In genomic region chr12:30864347-30864746, GRCm38 (mm10) we compare ENCODE assay signal across 16 mouse cellular contexts. TPM values are rescaled to one million over a fixed set of nuclear protein-coding genes. Genes with fewer than 3 reads are reported as not detected.
DNase-seq lines count a peak whose midpoint lies in the region; ATAC-seq and TF ChIP-seq lines count a peak whose summit lies in the region.
"Had no signal": no experiment of that assay in that cellular context is flagged by ENCODE, and none has a peak within 500 bp of the region (broad histone marks: within the 10 kb centered on the region; RNA-seq: fewer than 3 reads in every experiment).

No protein-coding gene starts in this region.

- no peak overlapping the region for H3K27ac ChIP-seq in heart, embryonic 16.5 days (ENCODE audit: low read length)
- no peak overlapping the region for H3K27ac ChIP-seq in heart, adult 2 months
- no peak overlapping the region for H3K27ac ChIP-seq in lung, embryonic 14.5 days (ENCODE audit: low read depth)
- H3K27ac ChIP-seq: limb, embryonic 10.5 days; liver, embryonic 15.5 days; midbrain, embryonic 12.5 days; neural tube, embryonic 12.5 days had no signal

- no peak overlapping the region for H3K9ac ChIP-seq in heart, embryonic 16.5 days (ENCODE audit: low read length)
- H3K9ac ChIP-seq in heart, adult 2 months (ENCODE audit: low read depth, low read length): no peak overlapping the region
- no peak overlapping the region for H3K9ac ChIP-seq in lung, embryonic 14.5 days
- H3K9ac ChIP-seq: liver, embryonic 15.5 days; midbrain, embryonic 12.5 days; neural tube, embryonic 12.5 days had no signal

- H3K79me2 ChIP-seq in heart, adult 2 months (replicated peaks; ENCODE audit: control insufficient read depth, insufficient read depth, low read length): no peaks in the 10 kb centered on the region

- peaks cover 12% of the 10 kb centered on the region for H3K4me1 ChIP-seq in heart, embryonic 16.5 days (ENCODE audit: control insufficient read depth, insufficient read depth, low read length)
- H3K4me1 ChIP-seq in heart, adult 2 months (ENCODE audit: control insufficient read depth, insufficient read depth, low read length): no peaks in the 10 kb centered on the region
- H3K4me1 ChIP-seq in lung, embryonic 14.5 days (ENCODE audit: insufficient read depth): no peaks in the 10 kb centered on the region
- H3K4me1 ChIP-seq in lung, adult 2 months (ENCODE audit: control insufficient read depth, insufficient read depth, low read length): peaks cover 3% of the 10 kb centered on the region
- H3K4me1 ChIP-seq: limb, embryonic 10.5 days; liver, embryonic 15.5 days; midbrain, embryonic 12.5 days; neural tube, embryonic 12.5 days had no signal

- H3K4me3 ChIP-seq in heart, embryonic 16.5 days (ENCODE audit: low read length): no peak overlapping the region
- no peak overlapping the region for H3K4me3 ChIP-seq in heart, adult 2 months
- H3K4me3 ChIP-seq in lung, embryonic 14.5 days (ENCODE audit: low read depth, low read length): no peak overlapping the region
- H3K4me3 ChIP-seq in lung, adult 2 months (replicated peaks; ENCODE audit: extremely low read depth, low read depth, low read length): no peak overlapping the region
- H3K4me3 ChIP-seq: limb, embryonic 10.5 days; liver, embryonic 15.5 days; midbrain, embryonic 12.5 days; neural tube, embryonic 12.5 days had no signal

- TF ChIP-seq CTCF in heart, adult 2 months (IDR thresholded peaks at IDR 0.05): no peak
- TF ChIP-seq CTCF in lung, embryonic 14.5 days (IDR thresholded peaks at IDR 0.05; ENCODE audit: low read depth): no peak
- no peak for TF ChIP-seq CTCF in lung, adult 2 months (IDR thresholded peaks at IDR 0.05; ENCODE audit: insufficient read depth, low read length)

- no peak for TF ChIP-seq EP300 in heart, adult 2 months (IDR thresholded peaks at IDR 0.05; ENCODE audit: insufficient read depth, low read depth, low read length)

- ATAC-seq in heart, embryonic 16.5 days (replicated peaks; ENCODE audit: extremely low read depth, insufficient read depth, low FRiP score): peak; percentile 70; the same call in 1 of the 2 replicates
- peak; percentile 73; the same call in 1 of the 2 replicates for ATAC-seq in lung, embryonic 14.5 days (ENCODE audit: insufficient read depth)

- no peaks in the 10 kb centered on the region for H3K9me3 ChIP-seq in heart, embryonic 16.5 days (replicated peaks; ENCODE audit: control insufficient read depth, low read length)
- no peaks in the 10 kb centered on the region for H3K9me3 ChIP-seq in lung, embryonic 14.5 days (ENCODE audit: low read depth, low read length)
- H3K9me3 ChIP-seq: limb, embryonic 10.5 days; liver, embryonic 15.5 days; midbrain, embryonic 12.5 days; neural tube, embryonic 12.5 days had no signal

- no peak overlapping the region for H3K4me2 ChIP-seq in heart, embryonic 16.5 days (ENCODE audit: low read depth, low read length)
- no peak overlapping the region for H3K4me2 ChIP-seq in lung, embryonic 14.5 days
- H3K4me2 ChIP-seq: liver, embryonic 15.5 days; midbrain, embryonic 12.5 days; neural tube, embryonic 12.5 days had no signal

- no peak for TF ChIP-seq POLR2A in heart, adult 2 months (IDR thresholded peaks at IDR 0.05; ENCODE audit: insufficient read depth, low read depth, low read length)
- no peak for TF ChIP-seq POLR2A in lung, adult 2 months (IDR thresholded peaks at IDR 0.05; ENCODE audit: borderline replicate concordance, extremely low read depth, low read depth, low read length)

- DNase-seq in cerebellum, postnatal 10 days: peak; percentile 71 to 84
- DNase-seq in cerebellum, adult 9-11 months: no peak
- DNase-seq in heart, adult 2 months: no peak
- DNase-seq in lung, embryonic 14.5 days: peak; percentile 76
- no peak for DNase-seq in lung, adult 2 months
- DNase-seq in lung, postnatal 36 days: peak; percentile 40
- no peak for DNase-seq in layer of hippocampus, adult 11-12 months (ENCODE audit: low spot score)
- DNase-seq: adrenal gland, postnatal 14 days; thymus, adult 18-20 months had no signal

- H3K36me3 ChIP-seq in heart, embryonic 16.5 days (ENCODE audit: control insufficient read depth, insufficient read depth): no peaks in the 10 kb centered on the region
- no peaks in the 10 kb centered on the region for H3K36me3 ChIP-seq in heart, adult 2 months (ENCODE audit: control insufficient read depth, insufficient read depth, low read length)
- H3K36me3 ChIP-seq in lung, embryonic 14.5 days (ENCODE audit: insufficient read depth): no peaks in the 10 kb centered on the region
- H3K36me3 ChIP-seq: limb, embryonic 10.5 days; liver, embryonic 15.5 days; midbrain, embryonic 12.5 days; neural tube, embryonic 12.5 days had no signal

- H3K27me3 ChIP-seq in heart, embryonic 16.5 days (ENCODE audit: control insufficient read depth, insufficient read depth, low read length): no peaks in the 10 kb centered on the region
- H3K27me3 ChIP-seq in heart, adult 2 months (ENCODE audit: control insufficient read depth, insufficient read depth, low read length): no peaks in the 10 kb centered on the region
- H3K27me3 ChIP-seq in lung, embryonic 14.5 days (ENCODE audit: insufficient read depth, low read length): no peaks in the 10 kb centered on the region
- H3K27me3 ChIP-seq: liver, embryonic 15.5 days; midbrain, embryonic 12.5 days; neural tube, embryonic 12.5 days had no signal

- WGBS in heart, embryonic 16.5 days: 47% methylated on average over 2 of the region's 2 CpGs
- WGBS in heart, adult 2 months: 57% methylated on average over 2 of the region's 2 CpGs
- 45% methylated on average over 2 of the region's 2 CpGs for WGBS in lung, embryonic 14.5 days
- 27% methylated on average over 2 of the region's 2 CpGs for WGBS in lung, adult 2 months

- intact Hi-C loops in heart, adult 2 months (cut with DNase I): no loop called here

RNA-seq across cellular contexts. Expression of gene Alkal2, which starts 19.8 kb away (rescaled TPM):
- polyA plus RNA-seq in heart, embryonic 16.5 days (2015; fragmentation: Nextera tagmentation; extraction: Ambion mirVana): 0.12 TPM in 1 of 2 replicates, not detected in the other
- 1 to 10 TPM in 1 of 2 experiments, under 1 TPM in 1; 0.73 to 1.8 TPM for total RNA-seq in heart, adult 2 months (2021)
- polyA plus RNA-seq in heart, adult 2 months (2012; rRNA removed): 0.47 and 0.70 TPM in 2 replicates
- polyA plus RNA-seq in lung, embryonic 14.5 days (2014; fragmentation: Nextera tagmentation; extraction: Ambion mirVana): 0.58 and 0.69 TPM in 2 replicates
- polyA plus RNA-seq in lung, adult 2 months (2012; rRNA removed): 0.14 and 0.24 TPM in 2 replicates
- total RNA-seq: common myeloid progenitor, adult 5-6 weeks; hematopoietic stem cell, adult 5-6 weeks had no signal
- polyA plus RNA-seq: liver, embryonic 15.5 days had no signal

RNA-seq across cellular contexts. Expression of gene Acp1, which starts 47.0 kb away (rescaled TPM):
- polyA plus RNA-seq in heart, embryonic 16.5 days (2015; fragmentation: Nextera tagmentation; extraction: Ambion mirVana): 84.7 and 92.8 TPM in 2 replicates
- 10 to 100 TPM; 29.4 to 31.6 TPM for total RNA-seq in heart, adult 2 months (2021)
- 4.7 and 8.6 TPM in 2 replicates for polyA plus RNA-seq in heart, adult 2 months (2012; rRNA removed)
- 201 and 215 TPM in 2 replicates for polyA plus RNA-seq in lung, embryonic 14.5 days (2014; fragmentation: Nextera tagmentation; extraction: Ambion mirVana)
- 5.0 and 12.1 TPM in 2 replicates for polyA plus RNA-seq in lung, adult 2 months (2012; rRNA removed)

RNA-seq across cellular contexts. Expression of gene Sh3yl1, which starts 47.1 kb away (rescaled TPM):
- 5.5 and 6.6 TPM in 2 replicates for polyA plus RNA-seq in heart, embryonic 16.5 days (2015; fragmentation: Nextera tagmentation; extraction: Ambion mirVana)
- 1 to 10 TPM; 1.5 to 2.0 TPM for total RNA-seq in heart, adult 2 months (2021)
- polyA plus RNA-seq in heart, adult 2 months (2012; rRNA removed): 0.82 and 0.88 TPM in 2 replicates
- 11.1 and 12.2 TPM in 2 replicates for polyA plus RNA-seq in lung, embryonic 14.5 days (2014; fragmentation: Nextera tagmentation; extraction: Ambion mirVana)
- polyA plus RNA-seq in lung, adult 2 months (2012; rRNA removed): 1.4 and 2.6 TPM in 2 replicates

Comparison
In these comparisons a context has a peak if more than half of its experiments do, and no peak if none do; other contexts are left out.
1. DNase-seq: peak in cerebellum, postnatal 10 days (2 of 2), lung, embryonic 14.5 days (single experiment) and lung, postnatal 36 days (single experiment); none in cerebellum, adult 9-11 months (single experiment), heart, adult 2 months (0 of 2), lung, adult 2 months (single experiment) and layer of hippocampus, adult 11-12 months (single experiment).